Mouse (Mus musculus) liver, postnatal 0 days (tissue): ENCODE results near the gene Crxos.

Source experiments
- CTCF ChIP-seq: sonication (generic); IDR thresholded peaks from 2 replicates; pipeline ENCODE4 v1.5.1; 2016; ENCODE audit warnings: antibody characterized with exemption, low read depth
- EP300 ChIP-seq: IDR thresholded peaks from 2 replicates; pipeline ENCODE4 v1.6.1; 2016; ENCODE audit warnings: antibody characterized with exemption, low read depth, mild to moderate bottlenecking

- TF ChIP-seq CTCF (no peak), EP300 (no peak)
Measured at GRCm38 (mm10) chr7:15919947-15920346, 37.5 kb downstream of the Crxos start.
